Mouse (Mus musculus) retina, postnatal 1 day (tissue): ENCODE results near the gene Spint1.

Experiments used
- DNase-seq: peaks from one replicate; pipeline ENCODE4 v3.0.0-alpha.2; 2012

Spint1 gene

GRCm38 (mm10) chr2:119245246-119245645, 8.1 kb downstream of the Spint1 start:
- DNase-seq = no peak

DNA sequence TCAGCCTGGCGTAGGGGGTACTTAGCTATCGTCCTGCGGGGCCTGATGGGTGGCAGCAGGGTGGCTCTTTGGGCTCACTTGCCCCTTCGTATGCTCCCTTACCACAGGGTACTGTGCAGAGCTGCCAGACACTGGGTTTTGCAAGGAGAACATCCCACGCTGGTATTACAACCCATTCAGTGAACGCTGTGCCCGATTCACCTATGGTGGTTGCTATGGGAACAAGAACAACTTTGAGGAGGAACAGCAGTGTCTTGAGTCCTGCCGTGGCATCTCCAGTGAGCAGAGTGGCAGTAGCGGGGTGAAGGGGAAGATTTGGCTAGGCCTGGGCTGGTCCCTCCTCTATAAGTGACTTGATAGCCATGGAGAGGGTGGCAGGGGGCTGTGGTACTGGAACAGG, 10.7 kb downstream of the Spint1 start:
- no peak for DNase-seq

GRCm38 (mm10) chr2:119249592-119250061, 12.5 kb downstream of the Spint1 start:
- no peak for DNase-seq

DNA sequence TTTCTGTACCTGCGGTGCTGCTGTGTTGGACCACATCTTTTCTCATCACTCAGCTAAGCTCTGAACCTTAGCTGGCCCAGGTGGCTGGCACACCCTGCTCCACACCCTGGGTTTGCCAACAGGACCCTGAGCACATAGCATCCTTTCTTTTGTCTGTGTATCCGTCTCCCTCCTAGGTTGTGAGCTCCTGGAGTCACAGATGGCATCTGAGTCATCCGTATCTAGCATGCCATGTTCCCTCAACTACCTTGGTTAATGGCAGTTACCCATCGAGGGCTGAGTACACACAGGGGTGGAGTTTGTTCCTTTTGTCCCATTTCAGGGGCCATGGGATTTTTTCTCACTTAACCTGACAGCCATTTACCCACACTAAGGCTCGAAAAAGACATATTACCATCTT, 13.2 kb downstream of the Spint1 start:
- DNase-seq = no peak

- DNase-seq = peak; percentile 88
Observed at GRCm38 (mm10) chr2:119250826-119251478, 13.8 kb downstream of the Spint1 start.

DNA sequence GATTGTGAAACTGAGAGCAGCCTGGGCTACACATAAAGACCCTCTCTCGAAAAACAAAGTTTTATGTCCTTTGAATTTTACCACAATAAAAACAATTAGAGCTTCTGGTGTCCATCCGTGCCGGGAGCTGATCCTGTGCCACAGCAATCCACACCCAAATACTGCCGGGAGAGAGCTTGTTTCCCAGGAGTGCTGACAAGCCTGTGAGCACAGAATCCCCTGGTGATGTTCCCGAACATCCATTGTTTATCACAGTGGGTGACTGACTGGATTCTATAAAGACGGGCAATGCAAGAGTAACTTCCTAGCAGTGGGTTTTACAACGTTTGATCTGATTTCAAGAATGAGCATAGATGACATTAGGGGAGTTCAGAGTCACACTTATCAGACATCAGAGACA, 17.8 kb downstream of the Spint1 start:
- no peak for DNase-seq

- peak; percentile 24 for DNase-seq
Observed at GRCm38 (mm10) chr2:119260518-119260917, 23.4 kb downstream of the Spint1 start.

DNA sequence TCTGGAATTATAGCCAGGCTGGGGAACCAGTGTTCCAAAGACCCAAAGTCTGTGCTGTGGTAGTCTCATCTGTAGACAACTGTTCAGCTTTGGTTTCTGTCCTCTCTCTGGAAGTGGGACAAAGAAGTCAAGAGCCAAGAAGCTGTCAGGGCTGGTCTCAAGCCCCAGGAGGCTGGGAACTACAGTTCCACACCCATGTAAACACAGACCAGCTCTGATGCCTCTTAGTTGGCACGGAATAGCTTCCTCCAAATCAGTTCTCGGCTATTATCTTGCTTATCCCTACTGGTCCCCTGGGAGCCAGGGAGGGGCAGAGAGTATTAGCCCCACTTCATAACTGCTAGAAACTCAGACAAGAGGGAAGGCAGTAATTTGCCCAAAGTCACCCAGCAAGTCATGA, 24.2 kb downstream of the Spint1 start:
- no peak for DNase-seq

DNA sequence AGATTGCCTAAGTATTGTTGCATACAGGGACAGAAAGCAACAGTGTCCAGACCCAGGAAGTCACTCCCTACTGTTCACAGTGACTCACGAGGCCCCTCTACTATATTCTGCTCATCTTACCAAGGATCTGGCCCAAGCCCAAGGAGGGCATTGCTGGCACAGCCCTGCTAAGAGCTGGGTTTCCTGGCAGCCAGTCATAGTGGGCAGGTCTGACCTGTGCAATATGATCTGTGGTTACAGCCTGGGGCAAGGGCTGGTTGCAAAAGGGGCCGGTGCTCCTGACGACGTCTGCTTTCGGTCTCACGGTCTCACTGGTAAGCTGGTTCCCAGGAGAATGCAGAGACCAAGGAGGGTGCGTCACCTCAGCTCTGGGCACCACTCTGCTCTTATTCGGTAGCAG, 25.8 kb downstream of the Spint1 start:
- DNase-seq = no peak

- no peak for DNase-seq
Observed at GRCm38 (mm10) chr2:119263813-119264212, 26.7 kb downstream of the Spint1 start.

DNA sequence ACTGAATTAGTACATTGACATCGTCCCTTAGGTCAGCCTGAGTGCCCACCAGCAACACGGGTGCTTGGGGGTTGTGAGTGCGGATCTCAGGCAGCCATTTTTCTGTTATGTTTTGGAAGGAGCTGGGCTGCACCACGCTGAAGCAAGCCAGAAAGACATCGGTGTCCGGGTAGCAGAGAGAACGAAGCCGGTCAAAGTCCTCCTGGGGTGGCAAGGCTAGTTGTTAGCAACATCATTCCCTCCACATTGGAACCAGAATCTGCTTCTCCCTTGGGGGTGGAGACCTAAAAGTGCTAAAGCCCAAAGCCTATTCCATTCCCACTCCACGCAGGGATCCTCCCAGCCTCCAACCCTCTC, 33.1 kb downstream of the Spint1 start:
- DNase-seq = no peak

DNA sequence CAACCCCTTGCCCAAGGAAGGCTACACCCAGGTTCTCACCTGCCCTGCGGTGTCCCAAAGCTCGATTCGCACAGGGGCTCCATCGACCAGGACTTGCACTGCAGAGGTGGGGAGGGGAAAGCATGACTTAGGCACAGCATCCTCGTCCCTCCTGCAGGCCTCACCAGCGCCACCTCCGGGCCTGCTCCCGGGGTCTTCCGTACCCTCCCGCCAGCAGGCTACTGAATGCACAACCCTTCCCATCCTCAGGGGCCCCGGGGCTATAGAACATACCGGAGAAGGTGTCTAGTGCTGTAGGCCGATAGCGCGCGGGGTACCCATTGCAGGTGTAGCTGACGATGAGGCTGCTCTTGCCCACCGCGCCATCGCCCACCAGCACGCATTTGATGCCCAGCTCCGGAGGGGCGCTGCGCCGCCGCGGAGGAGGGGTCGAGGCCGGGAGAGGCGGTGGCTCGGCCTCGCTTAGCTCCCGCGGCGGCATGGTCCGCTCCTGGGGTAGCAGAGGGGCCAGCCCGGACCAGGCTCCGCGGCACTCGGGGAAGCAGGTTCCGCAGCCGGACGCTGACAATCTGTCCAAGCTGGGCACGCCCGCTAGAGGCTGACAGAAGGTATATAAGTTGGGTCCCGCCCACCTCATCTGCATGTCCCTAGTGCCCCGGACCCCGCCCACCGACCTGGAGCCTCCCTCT, 33.6 kb downstream of the Spint1 start, which contains the start of gene Rhov:
Gene Rhov, minus strand, starts transcription at position 630 of the 689 bp plus-strand sequence.
- peak; percentile 83 for DNase-seq

DNA sequence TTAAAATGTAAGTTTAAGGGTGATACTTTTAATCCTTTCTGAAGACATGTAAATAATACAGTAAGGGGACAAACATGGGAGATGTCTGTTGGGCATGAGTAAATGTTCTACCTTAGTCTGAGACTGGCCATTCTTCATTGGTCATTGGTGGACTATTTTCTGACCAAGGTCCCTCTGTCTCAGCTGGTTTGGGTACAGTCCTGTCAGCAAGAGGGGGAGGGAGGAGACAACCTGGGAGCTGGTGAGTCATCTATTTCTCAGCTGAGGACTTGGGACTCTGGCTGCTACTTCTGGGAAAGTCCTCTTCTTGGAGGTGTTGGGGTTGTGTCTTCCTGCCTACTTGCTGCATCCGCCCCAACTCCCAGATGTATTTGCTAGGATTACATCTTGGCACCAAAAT, 37.0 kb downstream of the Spint1 start:
- DNase-seq = no peak

- no peak for DNase-seq
Observed at GRCm38 (mm10) chr2:119276926-119277325, 39.8 kb downstream of the Spint1 start.

GRCm38 (mm10) chr2:119277810-119278209, 40.6 kb downstream of the Spint1 start:
- no peak for DNase-seq

- DNase-seq = no peak
Observed at GRCm38 (mm10) chr2:119281899-119282565, 44.9 kb downstream of the Spint1 start.

DNA sequence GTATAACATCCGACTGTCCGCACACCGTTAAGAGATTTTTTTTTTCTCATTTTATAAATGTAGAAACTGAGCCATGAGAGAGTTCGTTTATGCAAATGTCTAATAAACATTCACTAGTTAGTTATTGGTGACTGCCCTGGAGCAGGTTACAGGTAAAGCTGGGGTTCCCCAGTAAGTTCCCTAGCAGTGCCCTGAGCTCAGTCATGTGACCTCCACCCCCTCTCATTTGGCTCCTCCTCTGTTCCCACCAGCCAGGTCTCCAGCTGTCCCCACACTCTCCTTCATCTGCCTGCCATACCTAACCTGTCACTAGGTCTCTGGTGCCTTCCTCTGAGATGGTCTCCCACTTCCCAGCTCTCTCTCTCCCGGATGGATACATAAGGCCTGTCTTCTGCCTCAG, 50.2 kb downstream of the Spint1 start:
- no peak for DNase-seq

- peak; percentile 98 for DNase-seq
Observed at GRCm38 (mm10) chr2:119288270-119288882, 51.2 kb downstream of the Spint1 start, which contains the start of gene Vps18. Gene Vps18, plus strand, starts transcription at chr2:119288740.

DNA sequence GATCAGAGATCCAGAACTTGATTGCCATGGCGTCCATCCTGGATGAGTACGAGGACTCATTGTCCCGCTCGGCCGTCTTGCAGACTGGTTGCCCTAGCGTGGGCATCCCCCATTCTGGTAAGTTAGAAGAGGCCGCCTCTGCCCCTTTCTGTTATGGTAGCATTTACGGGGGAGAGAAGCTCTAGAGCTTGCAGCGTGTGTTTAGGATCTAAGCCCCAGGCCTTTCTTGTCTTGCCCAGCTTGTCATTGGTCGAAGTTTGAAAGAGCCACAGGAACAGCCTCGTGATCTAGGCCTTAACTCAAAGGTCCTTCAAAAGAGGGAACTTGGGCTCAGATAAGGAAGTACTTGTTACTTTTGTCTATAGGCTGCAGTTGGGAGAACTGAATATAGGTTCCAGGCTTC, 51.9 kb downstream of the Spint1 start:
- no peak for DNase-seq

DNA sequence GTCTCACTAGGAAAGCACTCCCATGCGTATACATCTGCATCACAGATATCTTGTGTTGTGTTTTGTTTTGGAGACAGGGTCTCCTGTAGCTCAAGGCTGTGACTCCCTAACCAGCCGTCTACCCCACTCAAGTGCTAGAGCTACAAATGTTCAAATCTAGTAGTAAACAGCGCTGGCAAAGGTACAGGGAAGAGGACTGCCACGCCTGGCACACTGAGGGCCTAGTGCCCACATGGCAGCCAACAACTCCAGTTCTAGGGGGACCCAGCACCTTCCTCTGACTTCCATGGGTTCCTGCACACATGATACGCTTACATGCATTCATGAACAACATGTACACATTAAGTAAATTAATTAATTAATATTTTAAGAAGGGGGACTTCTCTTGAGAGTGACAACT, 55.1 kb downstream of the Spint1 start:
- no peak for DNase-seq

GRCm38 (mm10) chr2:119292852-119293251, 55.7 kb downstream of the Spint1 start:
- DNase-seq = no peak

DNA sequence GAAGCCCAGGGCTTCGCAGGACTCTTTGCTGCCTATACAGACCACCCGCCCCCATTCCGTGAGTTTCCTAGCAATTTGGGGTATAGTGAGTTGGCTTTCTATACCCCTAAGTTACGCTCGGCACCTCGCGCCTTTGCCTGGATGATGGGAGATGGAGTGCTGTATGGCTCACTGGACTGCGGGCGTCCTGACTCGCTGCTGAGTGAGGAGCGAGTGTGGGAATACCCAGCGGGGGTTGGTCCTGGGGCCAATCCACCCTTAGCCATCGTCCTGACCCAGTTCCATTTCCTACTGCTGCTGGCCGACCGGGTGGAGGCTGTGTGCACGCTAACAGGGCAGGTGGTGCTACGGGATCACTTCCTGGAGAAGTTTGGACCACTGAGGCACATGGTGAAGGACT, 56.1 kb downstream of the Spint1 start:
- DNase-seq = no peak

GRCm38 (mm10) chr2:119293776-119294390, 56.7 kb downstream of the Spint1 start:
- DNase-seq = no peak
